Mouse (Mus musculus) heart, adult 2 months (tissue): ENCODE data around the gene Dnal1.

Experiments used
- CTCF ChIP-seq: fragments of 200-600 bp; IDR thresholded peaks from 2 replicates; pipeline ENCODE4 v1.8.1; 2022; ENCODE audit warnings: antibody characterized with exemption, mild to moderate bottlenecking, moderate library complexity
- POLR2A ChIP-seq: fragments of 200-500 bp; IDR thresholded peaks from 2 replicates; pipeline ENCODE4 v1.6.1; 2011; ENCODE audit warnings: mild to moderate bottlenecking, low read depth, low read length, control low read depth; ENCODE audit not compliant: insufficient read depth

- TF ChIP-seq CTCF (no peak), POLR2A (no peak)
Measured at GRCm38 (mm10) chr12:84107692-84108091, 6.5 kb upstream of the Dnal1 start.
